Mouse (Mus musculus) embryonic fibroblast, embryonic 13.5 days (primary cell): ENCODE results near the gene Dst.

ENCODE experiments used
- CTCF ChIP-seq: IDR thresholded peaks from 2 replicates; pipeline ENCODE4 v1.5.1; 2011; ENCODE audit warnings: mild to moderate bottlenecking, control low read depth, low read length, moderate library complexity, borderline replicate concordance; ENCODE audit not compliant: insufficient read depth
- POLR2A ChIP-seq: IDR thresholded peaks from 2 replicates; pipeline ENCODE4 v1.6.1; 2011; ENCODE audit warnings: low read depth, mild to moderate bottlenecking, control low read depth, low read length, moderate library complexity

- TF ChIP-seq CTCF (no peak), POLR2A (no peak)
Observed at GRCm38 (mm10) chr1:33903587-33903986, 4.4 kb upstream of the Dst start.
